Mouse (Mus musculus): ENCODE measurements around the gene Asz1.

The Asz1 gene

DNA sequence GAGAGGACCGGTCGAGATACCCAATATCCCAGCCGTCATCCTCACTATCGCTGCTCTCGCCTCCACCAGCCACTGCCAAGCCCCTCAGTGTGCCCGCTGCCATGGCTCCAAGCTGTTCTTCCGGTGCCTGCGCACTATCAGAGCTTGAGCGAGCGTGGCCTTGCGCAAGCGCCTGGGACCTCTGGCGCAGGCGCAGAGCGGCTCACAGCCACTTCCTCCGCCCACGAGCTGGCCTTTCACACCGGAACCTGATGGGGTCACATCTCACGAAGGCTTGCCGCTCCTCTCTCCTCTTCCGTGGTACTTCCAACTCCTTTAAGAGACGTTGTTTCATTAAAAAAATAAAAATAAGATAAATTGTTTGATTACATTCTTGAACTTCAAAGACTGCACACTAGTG, at the start of gene Asz1:
TSS of gene Asz1 (minus strand) at position 128 of the 400 bp plus-strand sequence.
- DNase-seq (ENCODE audit: low spot score in 2 of 2) = no peak

DNA sequence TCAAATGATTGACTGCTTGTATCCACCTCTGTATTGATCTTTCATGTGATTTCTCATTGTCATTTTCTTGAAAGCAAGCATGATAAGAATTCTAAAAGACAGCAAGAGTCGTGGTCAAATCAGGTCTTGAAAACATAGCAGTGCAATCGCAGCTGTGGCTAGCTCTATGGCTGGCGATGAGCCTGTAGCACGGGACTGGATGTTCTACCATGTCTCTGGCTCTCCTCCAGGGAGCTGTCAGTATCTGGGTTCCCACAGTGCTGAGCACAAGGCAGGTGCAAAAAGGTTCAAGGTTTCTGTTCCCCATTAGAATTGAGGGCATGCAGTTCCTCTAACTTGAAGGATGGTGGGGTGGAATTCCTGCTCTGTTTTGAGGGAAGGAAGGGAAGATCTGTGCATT, 44.2 kb upstream of the Asz1 start:
- DNase-seq (ENCODE audit: low spot score in 2 of 2) = no peak

DNA sequence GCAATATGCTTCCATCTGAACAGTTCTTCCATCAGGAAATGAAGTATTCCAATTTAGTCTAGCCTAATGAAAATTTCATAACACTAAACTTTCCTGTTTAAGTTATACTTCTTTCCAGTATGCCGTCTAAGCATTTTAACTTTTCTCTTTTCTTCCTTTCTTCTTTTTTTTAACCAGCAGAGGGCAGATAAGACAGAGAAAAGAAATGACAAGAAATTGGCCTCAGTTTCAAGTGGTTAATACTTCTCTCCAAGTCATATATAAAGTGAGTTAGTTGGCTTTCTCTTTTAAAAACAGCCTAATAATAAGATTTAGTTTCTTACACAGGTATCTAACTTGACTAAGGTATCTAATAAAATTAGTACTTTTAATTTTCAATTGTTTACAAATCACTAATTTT, 26.4 kb upstream of the Asz1 start:
- DNase-seq (ENCODE audit: low spot score in 2 of 2) = no peak

DNA sequence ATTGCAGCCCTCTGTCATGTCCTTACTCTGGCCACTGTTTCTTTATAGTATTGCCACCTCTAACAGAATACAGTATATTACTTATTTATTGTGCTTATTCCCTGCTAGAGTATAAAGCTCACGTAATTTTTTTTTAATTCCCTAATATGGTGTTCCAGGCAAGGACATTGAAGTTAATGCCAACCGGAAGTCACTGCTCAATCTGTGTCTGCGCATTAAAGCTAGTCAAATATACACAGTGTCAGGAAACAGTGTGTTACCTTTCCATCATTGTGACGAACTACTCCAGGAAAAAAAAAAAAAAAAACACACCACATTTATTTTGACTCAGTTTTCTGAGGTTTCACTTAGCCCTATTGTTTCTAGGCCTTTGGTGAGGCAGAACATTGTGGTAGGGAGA, 19.2 kb upstream of the Asz1 start:
- no peak for DNase-seq (ENCODE audit: low spot score in 2 of 2)

DNA sequence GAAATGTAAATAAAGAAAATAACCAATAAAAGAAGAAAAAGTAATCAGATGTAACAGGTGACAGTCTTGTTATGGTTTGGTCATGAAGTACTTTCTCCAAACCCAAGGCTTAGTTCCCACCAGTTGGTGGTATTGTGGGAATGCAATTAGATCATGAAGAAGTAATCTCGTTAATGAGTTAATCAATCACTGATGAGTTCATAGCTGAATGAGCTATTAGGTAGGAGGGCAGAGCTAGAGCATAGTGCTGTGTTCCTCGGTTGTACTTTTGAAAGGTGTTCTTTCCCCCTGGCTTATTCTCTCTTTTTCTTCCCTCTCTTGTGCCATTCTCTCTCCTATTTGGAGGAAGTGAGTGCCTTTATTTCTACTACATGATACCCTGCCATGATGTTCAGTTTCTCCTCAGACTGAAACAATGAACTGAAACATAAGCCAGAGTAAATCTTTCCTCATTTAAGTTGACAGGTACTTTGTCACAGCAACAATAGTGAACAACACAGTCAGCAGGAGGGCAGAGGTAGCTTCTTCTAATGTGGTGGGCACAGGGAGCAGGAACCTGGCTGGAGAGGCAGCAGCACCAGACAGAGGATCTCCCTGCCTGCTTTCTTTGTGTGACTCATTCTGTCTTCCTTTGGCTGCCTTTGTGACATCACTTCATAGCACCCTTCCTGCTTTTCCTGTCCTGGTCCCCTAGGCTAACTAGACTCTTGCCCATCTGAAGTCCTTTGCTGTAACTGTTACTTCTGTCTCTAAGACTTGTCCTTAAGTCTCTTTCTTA, 18.5 kb upstream of the Asz1 start:
- DNase-seq (ENCODE audit: low spot score in 2 of 2) = no peak

DNA sequence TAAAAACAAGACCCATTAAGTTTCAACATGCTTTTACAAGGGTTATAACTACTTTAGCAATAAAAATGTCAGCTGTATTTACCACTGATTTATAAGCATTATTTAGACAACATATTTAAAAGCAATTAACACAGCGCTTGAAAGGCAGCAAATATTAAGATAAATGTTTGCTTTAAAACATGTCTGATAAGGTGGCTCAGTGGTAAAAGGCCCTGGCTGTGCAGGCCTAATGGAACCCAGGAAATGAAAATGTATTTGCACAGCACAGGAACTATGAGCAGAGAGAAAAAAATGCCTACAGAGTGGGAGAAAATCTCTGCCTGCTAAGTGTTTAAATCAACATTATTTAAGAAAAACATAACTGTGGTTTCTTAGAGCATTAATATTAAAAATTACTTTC, 12.0 kb downstream of the Asz1 start:
- no peak for DNase-seq (ENCODE audit: low spot score in 2 of 2)

DNA sequence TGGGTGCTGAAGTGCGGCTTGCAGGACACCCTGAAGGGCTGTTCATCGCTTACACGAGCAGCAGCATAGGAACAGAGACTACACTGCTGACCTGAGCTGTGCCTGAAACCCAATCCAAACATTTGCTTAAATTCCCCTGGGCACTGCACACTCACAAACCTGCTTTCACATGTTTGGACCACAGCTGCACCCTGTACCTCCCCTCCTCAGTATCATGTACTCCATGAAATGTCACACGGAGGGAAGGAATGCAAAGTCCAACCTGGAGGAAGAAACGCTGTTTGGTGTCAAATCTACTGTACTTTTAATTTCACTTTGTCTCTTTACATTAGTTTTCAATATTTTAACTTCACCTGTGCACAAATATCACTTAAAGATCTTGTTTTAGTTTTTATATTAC, 19.8 kb downstream of the Asz1 start:
- DNase-seq (ENCODE audit: low spot score in 2 of 2) = no peak

DNA sequence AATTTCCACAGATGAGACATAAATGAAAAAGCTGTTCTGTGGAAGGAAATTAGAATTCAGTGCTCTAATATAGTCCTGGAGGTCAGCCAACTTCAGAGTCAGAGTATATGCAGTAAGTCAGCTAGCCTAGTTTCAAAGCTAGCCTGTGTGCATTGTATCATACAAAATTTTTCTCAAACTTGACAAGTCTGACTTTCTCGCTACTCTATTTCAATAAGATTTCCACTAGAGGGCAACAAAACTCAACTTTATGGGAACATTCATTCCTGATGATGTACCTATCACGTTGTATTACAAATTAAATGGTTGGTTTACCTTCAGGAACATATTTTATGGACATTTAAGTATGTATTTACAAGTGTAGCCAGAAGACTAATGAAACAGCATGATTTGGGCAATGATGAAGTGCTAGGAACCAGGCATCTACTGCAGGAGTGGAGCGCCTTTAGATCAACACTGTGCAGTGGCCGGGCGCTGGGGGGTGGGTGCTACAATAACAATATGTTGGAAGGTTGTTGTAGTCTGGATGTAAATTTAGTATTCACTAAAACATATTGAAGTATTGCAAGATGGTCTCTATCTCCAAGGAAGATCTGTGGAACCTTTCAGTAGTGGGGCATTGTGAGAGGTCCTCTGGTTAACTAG, 21.6 kb downstream of the Asz1 start:
- DNase-seq (ENCODE audit: low spot score in 2 of 2) = no peak

DNA sequence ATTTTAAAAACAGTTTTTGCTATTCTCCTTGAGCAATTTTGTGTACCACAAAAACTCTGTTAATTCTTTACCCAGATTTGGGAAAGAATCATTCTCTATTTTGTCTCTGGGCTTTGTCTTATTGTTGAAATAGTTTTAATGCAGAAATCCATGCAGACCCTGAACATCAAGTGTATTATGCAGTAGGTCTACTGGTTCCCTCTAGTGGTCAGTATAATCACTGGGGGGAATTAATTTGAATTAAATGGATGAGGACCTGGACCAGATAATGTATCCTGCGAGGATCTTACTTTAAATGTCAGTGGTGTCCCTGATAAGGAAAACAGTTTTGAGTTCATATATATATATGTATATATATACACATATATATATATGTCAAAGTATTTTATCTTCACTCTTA, 30.2 kb downstream of the Asz1 start:
- no peak for DNase-seq (ENCODE audit: low spot score in 2 of 2)

DNA sequence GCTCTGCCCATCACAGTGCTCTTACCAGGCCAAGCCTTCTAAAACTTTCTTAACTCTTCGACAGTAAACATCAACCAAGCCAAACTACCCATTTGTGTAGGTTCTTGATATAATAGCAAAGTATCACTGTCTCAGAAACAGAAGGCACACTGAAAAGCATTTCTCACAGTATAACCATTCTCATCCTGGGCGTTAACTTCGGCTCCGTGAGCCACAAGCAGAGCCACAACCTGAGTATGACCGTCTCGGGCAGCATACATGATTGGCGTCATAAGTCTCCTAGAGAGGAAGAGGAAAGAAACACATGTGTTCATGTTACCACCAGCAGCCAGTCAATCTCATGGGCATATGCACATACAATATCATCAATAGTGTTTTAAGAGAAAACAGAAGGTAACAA, 31.9 kb downstream of the Asz1 start:
- DNase-seq (ENCODE audit: low spot score in 2 of 2) = no peak

DNA sequence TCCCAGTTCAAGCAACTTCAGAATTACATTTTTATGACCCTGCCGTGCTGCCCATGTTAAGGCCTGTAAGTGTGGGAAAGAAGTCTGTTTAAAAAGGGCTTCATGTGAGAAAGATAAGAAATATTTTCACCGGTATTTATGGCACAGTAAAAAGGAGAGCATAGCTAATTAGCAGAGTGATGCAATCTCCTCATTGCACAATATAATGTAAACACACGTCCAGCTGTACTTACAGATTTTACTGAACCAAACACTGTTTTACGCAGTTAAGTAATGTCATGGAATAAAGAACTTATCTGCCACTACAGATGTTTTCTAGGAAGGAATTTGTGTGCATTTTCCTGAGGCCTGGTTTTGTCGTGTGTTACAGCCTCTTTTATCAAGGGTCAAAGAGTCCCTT, 32.3 kb downstream of the Asz1 start:
- no peak for DNase-seq (ENCODE audit: low spot score in 2 of 2)

DNA sequence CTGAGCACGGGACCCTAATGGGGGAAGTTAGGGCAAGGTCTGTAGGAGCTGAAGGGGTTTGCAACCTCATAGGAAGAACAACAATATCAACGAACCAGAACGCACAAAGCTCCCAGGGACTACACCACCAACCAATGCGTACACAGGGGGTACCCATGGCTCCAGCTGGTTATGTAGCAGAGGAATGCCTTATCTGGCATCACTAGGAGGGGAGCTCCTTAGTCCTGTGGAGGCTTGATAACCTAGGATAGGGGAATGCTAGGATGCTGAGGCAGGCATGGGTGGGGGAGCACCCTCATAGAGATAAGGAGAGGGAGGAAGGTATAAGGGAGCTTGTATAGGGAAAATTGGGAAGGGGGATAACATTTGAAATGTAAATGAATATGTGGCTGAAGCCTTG, 51.0 kb downstream of the Asz1 start:
- DNase-seq (ENCODE audit: low spot score in 2 of 2) = no peak

DNA sequence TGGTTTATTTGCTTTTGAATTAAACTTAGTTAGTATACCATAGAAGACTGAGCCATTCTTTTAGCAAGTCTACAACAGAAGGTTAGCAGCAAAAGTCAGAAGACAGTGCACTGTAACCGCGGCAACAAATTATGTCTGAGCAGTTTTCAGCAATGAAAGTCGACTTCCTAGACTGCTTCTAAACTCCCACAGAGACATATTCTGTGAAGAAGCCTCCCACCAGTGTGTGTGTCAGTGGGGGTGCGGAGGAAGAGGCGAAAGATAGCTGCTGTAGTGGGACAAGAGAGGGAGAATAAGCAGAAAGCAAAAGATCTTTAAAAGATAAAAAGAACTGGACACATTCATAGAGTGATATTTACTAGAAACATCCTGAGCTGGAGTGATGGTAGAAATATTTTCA, 57.2 kb downstream of the Asz1 start:
- no peak for DNase-seq (ENCODE audit: low spot score in 2 of 2)

DNA sequence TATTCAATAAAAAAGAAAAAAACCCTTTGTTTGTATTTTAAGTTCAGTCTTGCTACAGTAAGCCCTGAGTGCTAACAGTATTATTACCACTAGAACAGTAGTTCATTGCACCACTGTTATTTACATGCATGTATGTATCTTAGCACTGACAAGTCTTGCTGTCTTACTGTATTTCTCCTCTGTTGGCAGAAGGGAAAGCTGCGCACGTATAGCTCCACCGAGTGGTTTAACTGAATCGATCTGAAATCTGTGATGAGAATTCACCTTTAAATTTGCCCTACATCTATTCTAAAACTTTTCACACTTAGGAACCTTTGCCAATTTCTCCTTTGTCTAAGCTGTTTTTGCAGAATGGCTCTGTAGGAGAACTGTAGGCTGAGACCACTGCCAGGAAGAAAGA, 64.6 kb downstream of the Asz1 start:
- no peak for DNase-seq (ENCODE audit: low spot score in 2 of 2)

DNA sequence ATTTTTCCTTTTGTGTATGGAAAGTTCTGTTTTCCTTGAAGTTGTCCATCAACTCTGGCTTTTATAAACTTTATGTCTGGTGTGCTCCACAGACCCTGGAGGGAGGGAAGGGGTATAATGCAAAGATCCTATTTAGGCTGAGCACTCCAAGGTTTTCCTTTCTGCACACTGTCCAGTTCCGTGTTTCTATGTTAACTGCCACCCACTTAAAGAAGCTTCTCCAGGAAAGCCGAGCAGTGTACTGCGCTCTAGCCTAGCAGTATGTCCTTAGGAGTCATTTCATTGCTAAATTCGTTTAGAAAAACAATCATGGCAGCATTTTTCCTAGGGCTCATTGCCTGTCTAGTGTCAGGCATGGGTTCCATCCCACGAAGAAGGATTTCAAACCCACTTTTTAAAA, 65.7 kb downstream of the Asz1 start:
- no peak for DNase-seq (ENCODE audit: low spot score in 2 of 2)

DNA sequence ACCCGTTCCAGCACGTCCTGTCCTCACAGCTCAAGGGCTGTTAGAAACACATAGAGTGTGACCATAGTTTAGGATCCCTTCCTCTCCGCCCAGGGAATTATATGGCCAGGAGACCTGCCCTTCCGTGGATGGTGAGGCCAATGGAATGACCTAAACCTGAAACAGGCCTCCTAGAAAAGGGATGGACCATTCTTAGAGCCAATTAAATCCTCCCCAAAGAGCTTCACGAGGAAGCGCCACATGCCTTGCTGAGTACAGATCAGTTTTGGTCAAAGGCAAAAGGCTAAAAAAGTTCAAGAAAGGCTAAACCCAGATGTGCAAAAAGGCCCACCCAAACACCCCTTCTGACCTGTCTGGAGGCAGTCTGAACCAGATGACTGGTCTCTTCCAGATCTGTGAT, 76.6 kb downstream of the Asz1 start:
- no peak for DNase-seq (ENCODE audit: low spot score in 2 of 2)

DNA sequence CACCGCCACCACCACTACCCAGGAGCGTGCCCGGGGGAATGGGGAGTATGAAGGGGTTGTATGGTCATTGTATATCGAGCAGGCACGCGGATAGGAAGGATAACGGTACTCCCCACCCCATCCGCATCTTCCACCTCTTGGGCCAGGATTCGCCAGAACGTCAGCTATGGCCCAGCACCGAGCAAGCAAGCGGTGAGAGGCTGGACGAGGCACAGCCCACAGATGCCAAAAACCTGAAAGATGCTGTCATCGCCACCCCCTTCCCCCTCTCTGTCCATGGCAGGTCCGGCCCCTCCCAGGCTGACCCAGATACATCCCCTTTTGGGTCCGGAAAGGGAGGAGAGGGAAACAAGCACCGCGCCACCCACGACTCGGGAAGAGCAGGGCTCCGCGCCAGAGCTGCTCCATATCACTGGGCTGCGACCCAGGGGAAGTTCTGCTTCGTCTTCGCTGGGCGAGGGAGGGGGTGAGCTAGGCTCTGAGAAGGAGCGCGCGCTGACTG, 77.3 kb downstream of the Asz1 start:
- DNase-seq (ENCODE audit: low spot score in 2 of 2) = peak; percentile 18 to 76

DNA sequence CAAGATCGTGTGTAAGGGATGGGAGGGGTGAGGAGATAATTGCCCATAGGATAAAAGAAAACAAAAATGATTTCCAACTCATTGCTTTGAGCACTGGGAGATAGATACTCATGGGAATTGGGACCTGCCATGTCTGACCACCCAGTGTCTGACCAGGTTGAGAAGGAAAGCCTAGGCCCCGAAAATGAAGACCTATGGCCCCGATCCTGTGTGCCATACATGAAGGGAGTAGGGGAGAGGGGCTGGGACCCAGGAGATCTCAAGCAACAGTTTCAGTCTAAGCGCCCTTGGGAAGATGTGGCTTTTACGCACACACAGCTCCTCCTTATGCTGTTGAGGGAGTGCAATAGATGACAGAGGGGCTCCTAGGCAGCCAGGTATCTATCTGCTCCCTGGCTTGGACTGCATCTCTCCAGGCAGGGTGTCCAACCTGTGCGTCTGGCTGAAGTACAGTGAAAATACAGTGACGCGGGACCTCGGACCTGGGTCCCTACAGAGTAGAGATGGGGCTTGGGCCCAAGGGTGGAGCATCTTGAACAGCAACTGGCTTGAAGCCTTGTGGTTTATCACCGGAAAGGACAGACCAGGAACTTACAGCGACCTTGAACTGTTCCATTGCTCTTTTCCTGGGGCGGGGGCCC, 77.9 kb downstream of the Asz1 start:
- no peak for DNase-seq (ENCODE audit: low spot score in 2 of 2)

DNA sequence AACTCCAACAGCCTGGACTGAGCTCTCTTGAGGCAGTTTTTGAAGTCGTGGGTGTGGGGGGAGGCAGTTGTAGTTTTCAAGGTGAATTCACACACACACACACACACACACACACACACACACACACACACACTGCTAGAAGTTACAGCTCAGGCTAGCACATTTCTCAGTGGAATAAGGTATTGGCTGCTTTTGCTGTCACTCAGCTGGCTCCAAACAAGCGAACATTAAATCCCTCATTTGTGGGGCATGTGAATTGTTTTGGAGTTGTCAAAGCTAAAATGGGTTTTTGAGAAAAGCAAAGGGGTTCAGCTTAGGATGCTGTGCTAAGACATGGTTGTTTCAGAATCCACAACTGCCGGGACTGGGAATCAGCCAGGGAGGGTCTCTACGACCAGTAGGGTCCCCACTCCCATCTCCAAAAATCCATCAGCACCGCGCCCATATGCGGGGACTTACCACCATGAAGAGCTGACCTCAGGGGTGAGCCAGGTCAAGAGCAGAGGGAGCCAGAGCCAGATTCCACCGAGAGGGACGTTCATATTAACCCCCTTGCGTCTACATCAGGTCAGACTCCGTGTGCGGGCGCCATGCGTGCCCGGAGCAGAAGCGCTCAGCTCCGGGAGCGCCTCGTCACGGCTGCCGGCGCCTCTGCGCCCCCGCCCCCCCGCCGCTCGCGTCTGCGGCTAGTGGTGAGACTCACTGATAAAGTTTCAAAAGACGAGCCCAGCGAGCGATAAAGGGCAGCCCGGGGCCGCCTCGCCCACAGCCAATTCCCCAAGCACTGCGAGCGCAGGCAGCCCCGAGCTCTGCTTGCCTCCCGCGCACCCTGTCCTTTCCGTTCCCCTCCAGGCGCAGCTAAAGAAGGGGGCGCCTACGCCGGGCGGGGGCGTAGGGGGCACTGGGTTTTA, 78.9 kb downstream of the Asz1 start, which contains the start of gene Wnt2:
TSS of gene Wnt2 (minus strand) at position 840 of the 911 bp plus-strand sequence.
- DNase-seq (ENCODE audit: low spot score in 2 of 2) = peak in 1 of 2 experiments; percentile 13

DNA sequence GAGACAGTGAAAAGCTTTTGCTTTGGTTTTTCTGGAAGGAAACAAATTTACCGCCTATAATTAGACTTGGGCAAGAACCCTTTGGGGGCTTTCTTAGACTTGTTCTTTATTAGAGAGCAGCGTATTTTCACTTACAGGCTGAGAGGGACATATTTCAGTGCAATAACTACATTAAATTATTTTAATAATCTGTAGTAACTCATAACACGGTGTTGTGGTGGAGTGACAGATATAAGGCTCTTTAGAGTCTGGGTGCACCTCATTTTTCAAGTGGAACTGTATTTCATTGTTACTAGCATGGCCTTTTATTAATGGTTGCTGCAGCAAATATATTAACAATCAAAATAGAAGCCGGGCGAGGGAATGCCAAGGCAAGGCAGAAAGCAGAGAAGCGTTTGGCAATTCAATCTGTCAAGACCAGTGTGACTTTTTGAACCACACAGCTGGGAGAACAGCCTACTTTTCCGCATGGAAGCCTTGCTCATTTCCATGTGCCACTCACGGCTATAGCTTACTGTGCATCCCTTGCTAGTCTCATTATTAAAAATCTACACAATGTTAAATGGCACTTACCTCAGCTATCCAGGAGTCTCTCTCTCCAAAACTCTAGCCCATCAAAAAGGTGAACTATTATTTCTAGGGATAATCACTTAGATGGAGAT, 84.6 kb downstream of the Asz1 start:
- no peak for DNase-seq (ENCODE audit: low spot score in 2 of 2)

DNA sequence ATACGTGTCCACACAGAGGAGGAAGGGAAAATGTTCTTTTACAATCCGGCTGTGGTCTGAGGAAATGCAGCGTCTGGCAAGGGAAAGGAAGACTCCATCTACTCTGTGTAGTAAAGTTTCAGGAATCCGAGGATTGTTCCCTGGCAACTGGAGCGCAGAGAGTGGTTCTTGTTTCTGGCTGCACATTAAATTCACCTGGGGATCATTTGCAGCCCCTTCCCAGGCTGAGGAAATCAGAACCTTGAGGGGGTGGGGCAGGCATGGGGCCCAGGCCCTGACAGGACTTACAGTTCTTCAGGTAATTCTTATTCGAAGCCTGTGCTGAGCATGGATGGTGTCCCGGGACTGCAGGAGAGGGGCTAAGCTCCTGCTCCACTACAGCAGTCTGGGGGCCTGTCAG, 95.5 kb downstream of the Asz1 start:
- DNase-seq (ENCODE audit: low spot score in 2 of 2) = no peak
